Mouse (Mus musculus): Measurements from ENCODE around the gene Avil. TPM values are rescaled to one million over a fixed set of nuclear protein-coding genes. Genes with fewer than 3 reads are reported as not detected.
A peak's percentile ranks its signal among the peaks of the same experiment; 100 is the strongest.

Avil gene
- total and polyA plus RNA-seq, 3 experiments: 2.7 to 20.0 (median 8.2) TPM

DNA sequence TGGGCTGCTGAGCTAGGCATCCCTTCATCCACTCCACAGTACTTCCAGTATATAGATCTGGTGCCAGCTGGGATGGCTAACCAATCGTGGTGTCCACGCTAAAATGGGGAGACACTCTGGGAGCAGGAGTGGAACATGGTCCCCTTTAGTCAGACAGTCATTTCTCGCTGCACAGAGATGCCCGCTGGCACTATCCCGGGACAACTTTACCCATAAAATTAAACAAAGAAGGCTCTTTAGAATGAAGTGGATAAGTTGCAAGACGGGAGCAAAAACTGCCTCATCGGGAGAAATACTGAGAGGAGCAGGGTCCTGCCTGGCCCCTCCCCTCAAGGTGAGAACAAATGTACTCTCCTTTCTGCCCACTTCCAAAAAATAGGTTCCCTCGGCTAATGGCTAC lies 58.2 kb downstream of the Avil start:
- H3K27me3 ChIP-seq (replicated peaks): peaks cover 37% of the 10 kb centered on the region
- no peak overlapping the region for H3K27ac ChIP-seq (ENCODE audit: insufficient read depth, low read depth)
- TF ChIP-seq TCF12 (IDR thresholded peaks at IDR 0.05; ENCODE audit: low read depth, low read length): no peak
- TF ChIP-seq SMC3 (IDR thresholded peaks at IDR 0.05; ENCODE audit: low read depth, low read length): no peak
- TF ChIP-seq KAT2A (IDR thresholded peaks at IDR 0.05; ENCODE audit: insufficient replicate concordance, low read length): no peak
- TF ChIP-seq MAFK (IDR thresholded peaks at IDR 0.05; ENCODE audit: insufficient replicate concordance, low read length): no peak
- no peak for TF ChIP-seq NRF1 (IDR thresholded peaks at IDR 0.05; ENCODE audit: low read depth, low read length)
- TF ChIP-seq IRF4 (IDR thresholded peaks at IDR 0.05; ENCODE audit: low read depth, low read length): no peak
- TF ChIP-seq TBP (conservative IDR thresholded peaks at IDR 0.05; ENCODE audit: low read depth, low read length): no peak
- no peak for TF ChIP-seq POLR2AphosphoS2 (IDR thresholded peaks at IDR 0.05; ENCODE audit: low read depth, low read length)
- TF ChIP-seq CTCF (conservative IDR thresholded peaks at IDR 0.05 in 1 of 2, IDR thresholded peaks at IDR 0.05 in 1 of 2; ENCODE audit: low read depth in 2 of 2, low read length in 2 of 2): no peak
- no peak for TF ChIP-seq BHLHE40 (IDR thresholded peaks at IDR 0.05; ENCODE audit: low read depth, low read length)
- no peak for TF ChIP-seq ZKSCAN1 (IDR thresholded peaks at IDR 0.05; ENCODE audit: borderline replicate concordance, low read depth, low read length)
- no peak for TF ChIP-seq MAX (IDR thresholded peaks at IDR 0.05; ENCODE audit: low read length)
- TF ChIP-seq JUND (conservative IDR thresholded peaks at IDR 0.05; ENCODE audit: low read depth, low read length): no peak
- no peak for TF ChIP-seq PAX5 (IDR thresholded peaks at IDR 0.05; ENCODE audit: low read length)
- no peak for TF ChIP-seq MAZ (IDR thresholded peaks at IDR 0.05; ENCODE audit: low read depth, low read length)
- no peak for DNase-seq (ENCODE audit: extremely low read depth)
- H3K9ac ChIP-seq (ENCODE audit: insufficient read depth, low read depth): 0 out of 2 replicates have a peak overlapping the region, but pooled peaks have one; percentile 91
- peaks cover 12 to 15% of the 10 kb centered on the region in 2 experiments for H3K36me3 ChIP-seq (replicated peaks in 1 of 2; ENCODE audit: control insufficient read depth in 1 of 2, insufficient read depth in 1 of 2, low read length in 1 of 2)
- H3K4me2 ChIP-seq (ENCODE audit: insufficient read depth, low read depth, poor library complexity, severe bottlenecking): peak overlapping the region; percentile 69
- dilution Hi-C loops (cut with MboI; ENCODE audit: extremely low pct_ligation_motif_present, extremely low pct_unique_long_range_greater_than_20kb, low sequenced_read_pairs) (no loop called here), in situ Hi-C loops (cut with MboI; ENCODE audit: low pct_ligation_motif_present, low pct_unique_long_range_greater_than_20kb, low sequenced_read_pairs) (no loop called here)
- peak overlapping the region in 1 of 3 experiments; percentile 11 for H3K4me3 ChIP-seq (replicated peaks in 1 of 3; ENCODE audit: low read depth in 2 of 3, low read length in 2 of 3, poor library complexity in 1 of 3)
- H3K79me2 ChIP-seq (replicated peaks; ENCODE audit: control insufficient read depth, extremely low read depth, insufficient read depth, poor library complexity, severe bottlenecking): peaks cover 2% of the 10 kb centered on the region; the same call in 1 of the 2 replicates
- H3K4me1 ChIP-seq (ENCODE audit: control insufficient read depth in 1 of 2, insufficient read depth in 2 of 2): peaks cover 12 to 40% of the 10 kb centered on the region in 2 experiments
- H3K9me3 ChIP-seq (replicated peaks; ENCODE audit: low read length): no peaks in the 10 kb centered on the region

DNA sequence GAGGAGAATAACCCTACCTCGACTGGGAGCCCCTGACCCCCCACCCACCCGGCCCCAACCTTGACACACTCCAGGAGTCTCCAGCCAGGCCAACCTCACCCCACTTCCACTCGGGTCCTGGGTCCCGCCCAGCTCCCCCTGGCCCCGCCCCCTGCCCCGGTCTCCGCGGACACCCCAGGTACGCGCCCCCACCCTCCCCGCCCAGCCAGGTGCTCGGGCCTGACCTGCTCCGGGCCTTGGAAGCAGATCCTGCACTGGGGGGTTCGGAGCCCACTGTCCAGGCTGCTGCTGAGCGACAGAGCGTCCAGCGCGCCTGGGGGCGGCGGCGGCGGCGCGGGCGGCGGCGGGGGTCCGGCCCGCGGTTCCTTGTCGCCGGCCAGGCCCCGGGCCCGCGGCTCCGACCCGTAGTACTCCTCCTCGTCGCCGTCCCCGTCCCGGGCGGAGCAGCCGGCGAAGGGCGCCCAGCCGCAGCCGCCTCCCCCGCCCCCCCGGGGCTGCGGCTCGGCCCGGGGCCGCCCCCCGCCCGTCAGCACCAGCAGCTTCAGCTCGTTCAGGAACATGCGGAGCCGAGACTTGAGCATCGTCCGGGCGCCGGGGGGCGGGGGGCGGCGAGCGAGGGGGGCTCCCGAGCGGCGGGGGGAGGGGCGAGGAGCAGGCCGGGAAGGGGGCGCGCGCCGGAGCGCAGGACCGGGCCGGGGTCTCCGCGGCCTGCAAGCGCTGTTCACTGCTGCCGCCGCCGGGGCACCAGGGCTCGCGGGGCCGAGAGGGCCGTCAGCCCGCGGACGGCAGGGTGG lies 58.9 kb downstream of the Avil start:
- no peak for TF ChIP-seq NRF1 (IDR thresholded peaks at IDR 0.05; ENCODE audit: low read depth, low read length)
- TF ChIP-seq CTCF (conservative IDR thresholded peaks at IDR 0.05 in 1 of 2, IDR thresholded peaks at IDR 0.05 in 1 of 2; ENCODE audit: low read depth in 2 of 2, low read length in 2 of 2): no peak
- peak; percentile 25; the same call in 1 of the 2 replicates for TF ChIP-seq UBTF (IDR thresholded peaks at IDR 0.05; ENCODE audit: low read depth, low read length)
- dilution Hi-C loops (cut with MboI; ENCODE audit: extremely low pct_ligation_motif_present, extremely low pct_unique_long_range_greater_than_20kb, low sequenced_read_pairs): no loop called here

More for the DNA sequence above, 58.9 kb downstream of the Avil start:
- peak overlapping the region; percentile 69 for H3K4me2 ChIP-seq (ENCODE audit: insufficient read depth, low read depth, poor library complexity, severe bottlenecking)
- H3K27me3 ChIP-seq (replicated peaks): peaks cover 37% of the 10 kb centered on the region
- H3K79me2 ChIP-seq (replicated peaks; ENCODE audit: control insufficient read depth, extremely low read depth, insufficient read depth, poor library complexity, severe bottlenecking): peaks cover 8% of the 10 kb centered on the region
- in situ Hi-C loops (cut with MboI; ENCODE audit: low pct_ligation_motif_present, low pct_unique_long_range_greater_than_20kb, low sequenced_read_pairs): no loop called here
- H3K27ac ChIP-seq (ENCODE audit: insufficient read depth, low read depth): no peak overlapping the region
- H3K4me1 ChIP-seq (ENCODE audit: control insufficient read depth in 1 of 2, insufficient read depth in 2 of 2): peaks cover 12 to 40% of the 10 kb centered on the region in 2 experiments
- no peaks in the 10 kb centered on the region for H3K9me3 ChIP-seq (replicated peaks; ENCODE audit: low read length)
- H3K9ac ChIP-seq (ENCODE audit: insufficient read depth, low read depth): peak overlapping the region; percentile 91
- peaks cover 13 to 15% of the 10 kb centered on the region in 2 experiments for H3K36me3 ChIP-seq (replicated peaks in 1 of 2; ENCODE audit: control insufficient read depth in 1 of 2, insufficient read depth in 1 of 2, low read length in 1 of 2)
- H3K4me3 ChIP-seq (replicated peaks in 1 of 3; ENCODE audit: low read depth in 2 of 3, low read length in 2 of 3, poor library complexity in 1 of 3): peak overlapping the region; percentile 42 to 90 (median 58)
- DNase-seq (ENCODE audit: extremely low read depth): no peak
